Mouse (Mus musculus) hindbrain, embryonic 15.5 days (tissue): ENCODE results near the gene Dennd4b. TPM values are rescaled to one million over a fixed set of nuclear protein-coding genes. Genes with fewer than 3 reads are reported as not detected.
A peak's percentile ranks its signal among the peaks of the same experiment; 100 is the strongest.

ENCODE experiments used
- ATAC-seq: fragments of 200-750 bp; cut with Nextera tagmentation; 2 replicates; pipeline ENCODE4 v1.8.0; 2017; ENCODE audit warnings: low read depth, moderate number of reproducible peaks, moderate TSS enrichment; ENCODE audit not compliant: low FRiP score
- H3K27ac ChIP-seq: fragments of 300-500 bp; sonication (generic); replicated peaks from 2 replicates; pipeline ENCODE4 v1.5.1; 2015; ENCODE audit warnings: mild to moderate bottlenecking, inconsistent platforms
- H3K27me3 ChIP-seq: fragments of 300-500 bp; sonication (generic); 2 replicates; pipeline ENCODE4 v1.6.1; 2015; ENCODE audit warnings: control low read depth, inconsistent platforms
- H3K36me3 ChIP-seq: fragments of 300-500 bp; sonication (generic); 2 replicates; pipeline ENCODE4 v1.6.1; 2015; ENCODE audit warnings: control low read depth, inconsistent platforms
- H3K4me1 ChIP-seq: fragments of 300-500 bp; sonication (generic); replicated peaks from 2 replicates; pipeline ENCODE4 v1.6.1; 2015; ENCODE audit warnings: control low read depth, inconsistent platforms
- H3K4me2 ChIP-seq: fragments of 300-500 bp; sonication (generic); 2 replicates; pipeline ENCODE4 v1.6.1; 2015; ENCODE audit warnings: moderate library complexity, mild to moderate bottlenecking, inconsistent platforms
- H3K4me3 ChIP-seq: fragments of 300-500 bp; sonication (generic); 2 replicates; pipeline ENCODE4 v1.5.1; 2015; ENCODE audit warnings: mild to moderate bottlenecking, inconsistent platforms
- H3K9ac ChIP-seq: fragments of 300-500 bp; sonication (generic); 2 replicates; pipeline ENCODE4 v1.6.1; 2015; ENCODE audit warnings: inconsistent platforms
- H3K9me3 ChIP-seq: fragments of 300-500 bp; sonication (generic); 2 replicates; pipeline ENCODE4 v1.6.1; 2016; ENCODE audit warnings: control low read depth, inconsistent platforms
- WGBS: fragments of 180-500 bp; shearing (Covaris S2); methylation state at CpG from one replicate; pipeline ENCODE4 v1.1.7; 2015; 5-methylcytosine and 5-hydroxymethylcytosine counted together
- polyA plus RNA-seq: library from polyadenylated mRNA; unstranded; fragments of >200 nt; fragmentation: Nextera tagmentation; extraction: Ambion mirVana; gene quantifications from 2 replicates; pipeline ENCODE4 v1.2.1, GENCODE M21; 2015

Dennd4b gene
- polyA plus RNA-seq = 7.7 and 8.8 TPM in 2 replicates

GRCm38 (mm10) chr3:90265034-90265931 is at the start of gene Dennd4b:
TSS of gene Dennd4b (plus strand) at chr3:90265185.
- Histone ChIP-seq H3K4me3 (peak within 1 kb of the TSS; percentile 90), H3K36me3 (peaks cover 33% of the 10 kb centered on the region), H3K4me1 (peaks cover 15% of the 10 kb centered on the region), H3K9me3 (no peaks in the 10 kb centered on the region), H3K9ac (peak within 1 kb of the TSS; percentile 90), H3K27me3 (no peaks in the 10 kb centered on the region), H3K4me2 (peak within 1 kb of the TSS; percentile 90), H3K27ac (peak within 1 kb of the TSS; percentile 98)
- peak; percentile 85 for ATAC-seq
- WGBS = under 1% methylated on average over 68 of the region's 87 CpGs

GRCm38 (mm10) chr3:90215825-90216380 is 49.1 kb upstream of the Dennd4b start:
- H3K4me2 ChIP-seq = no peak overlapping the region
- no peak for ATAC-seq
- H3K36me3 ChIP-seq = peaks cover 13% of the 10 kb centered on the region
- WGBS = 42% methylated on average over 1 of the region's 1 CpGs
- H3K27me3 ChIP-seq = no peaks in the 10 kb centered on the region
- H3K4me1 ChIP-seq = peaks cover 39% of the 10 kb centered on the region
- H3K27ac ChIP-seq = no peak overlapping the region
- no peak overlapping the region for H3K9ac ChIP-seq
- no peak overlapping the region for H3K4me3 ChIP-seq
- no peaks in the 10 kb centered on the region for H3K9me3 ChIP-seq

- Histone ChIP-seq H3K9ac (0 out of 2 replicates have a peak overlapping the region, but pooled peaks have one; percentile 14), H3K36me3 (no peaks in the 10 kb centered on the region), H3K27ac (peak overlapping the region; percentile 77), H3K4me1 (peaks cover 16% of the 10 kb centered on the region), H3K9me3 (no peaks in the 10 kb centered on the region), H3K4me2 (peak overlapping the region; percentile 64), H3K4me3 (peak overlapping the region; percentile 37), H3K27me3 (no peaks in the 10 kb centered on the region)
- no peak for ATAC-seq
- 14% methylated on average over 6 of the region's 6 CpGs for WGBS
Observed at GRCm38 (mm10) chr3:90220088-90220487, 44.9 kb upstream of the Dennd4b start.

GRCm38 (mm10) chr3:90220531-90220951 is 44.4 kb upstream of the Dennd4b start:
- H3K9ac ChIP-seq = peak overlapping the region; percentile 14
- peaks cover 16% of the 10 kb centered on the region for H3K4me1 ChIP-seq
- H3K27ac ChIP-seq = peak overlapping the region; percentile 77
- H3K4me2 ChIP-seq = peak overlapping the region; percentile 64
- no peaks in the 10 kb centered on the region for H3K9me3 ChIP-seq
- peak; percentile 68 for ATAC-seq
- no peaks in the 10 kb centered on the region for H3K27me3 ChIP-seq
- H3K4me3 ChIP-seq = peak overlapping the region; percentile 37
- under 1% methylated on average over 18 of the region's 20 CpGs for WGBS
- no peaks in the 10 kb centered on the region for H3K36me3 ChIP-seq

GRCm38 (mm10) chr3:90221123-90221522 is 43.9 kb upstream of the Dennd4b start:
- Histone ChIP-seq H3K9me3 (no peaks in the 10 kb centered on the region), H3K9ac (0 out of 2 replicates have a peak overlapping the region, but pooled peaks have one; percentile 6), H3K36me3 (no peaks in the 10 kb centered on the region), H3K4me1 (peaks cover 16% of the 10 kb centered on the region), H3K4me2 (peak overlapping the region; percentile 64), H3K27ac (no peak overlapping the region), H3K4me3 (peak overlapping the region; percentile 37), H3K27me3 (no peaks in the 10 kb centered on the region)
- 30% methylated on average over 5 of the region's 5 CpGs for WGBS
- no peak for ATAC-seq

- Histone ChIP-seq H3K27me3 (no peaks in the 10 kb centered on the region), H3K27ac (no peak overlapping the region), H3K4me1 (peaks cover 16% of the 10 kb centered on the region), H3K9ac (no peak overlapping the region), H3K9me3 (no peaks in the 10 kb centered on the region), H3K4me2 (no peak overlapping the region), H3K36me3 (no peaks in the 10 kb centered on the region), H3K4me3 (no peak overlapping the region)
- WGBS = 94% methylated on average over 4 of the region's 4 CpGs
- no peak for ATAC-seq
Observed at GRCm38 (mm10) chr3:90222455-90222854, 42.5 kb upstream of the Dennd4b start.

- H3K9me3 ChIP-seq = no peaks in the 10 kb centered on the region
- H3K4me1 ChIP-seq = peaks cover 16% of the 10 kb centered on the region
- H3K27me3 ChIP-seq = no peaks in the 10 kb centered on the region
- no peaks in the 10 kb centered on the region for H3K36me3 ChIP-seq
- WGBS = 84% methylated on average over 3 of the region's 3 CpGs
- H3K4me3 ChIP-seq = no peak overlapping the region
- ATAC-seq = no peak
- H3K4me2 ChIP-seq = no peak overlapping the region
- no peak overlapping the region for H3K9ac ChIP-seq
- no peak overlapping the region for H3K27ac ChIP-seq
Observed at GRCm38 (mm10) chr3:90222941-90223340, 42.0 kb upstream of the Dennd4b start.

GRCm38 (mm10) chr3:90224331-90224730 is 40.7 kb upstream of the Dennd4b start:
- H3K36me3 ChIP-seq = no peaks in the 10 kb centered on the region
- no peak overlapping the region for H3K4me2 ChIP-seq
- no peak overlapping the region for H3K4me3 ChIP-seq
- H3K27ac ChIP-seq = no peak overlapping the region
- H3K27me3 ChIP-seq = no peaks in the 10 kb centered on the region
- no peak for ATAC-seq
- no peaks in the 10 kb centered on the region for H3K9me3 ChIP-seq
- peaks cover 16% of the 10 kb centered on the region for H3K4me1 ChIP-seq
- H3K9ac ChIP-seq = no peak overlapping the region
- 82% methylated on average over 10 of the region's 10 CpGs for WGBS

- Histone ChIP-seq H3K9me3 (no peaks in the 10 kb centered on the region), H3K4me1 (peaks cover 15% of the 10 kb centered on the region), H3K9ac (peak overlapping the region; percentile 51), H3K27me3 (no peaks in the 10 kb centered on the region), H3K27ac (peak overlapping the region; percentile 71), H3K4me3 (peak overlapping the region; percentile 78), H3K4me2 (peak overlapping the region; percentile 80), H3K36me3 (peaks cover 16% of the 10 kb centered on the region)
- no peak for ATAC-seq
- 18% methylated on average over 8 of the region's 8 CpGs for WGBS
Observed at GRCm38 (mm10) chr3:90231075-90231474, 33.9 kb upstream of the Dennd4b start.

- H3K4me1 ChIP-seq = peaks cover 15% of the 10 kb centered on the region
- no peaks in the 10 kb centered on the region for H3K27me3 ChIP-seq
- peak within 1 kb of the TSS; percentile 85 for H3K27ac ChIP-seq
- H3K36me3 ChIP-seq = peaks cover 16% of the 10 kb centered on the region
- peak; percentile 98 for ATAC-seq
- under 1% methylated on average over 61 of the region's 61 CpGs for WGBS
- H3K9ac ChIP-seq = peak within 1 kb of the TSS; percentile 69
- peak within 1 kb of the TSS; percentile 78 for H3K4me3 ChIP-seq
- H3K9me3 ChIP-seq = no peaks in the 10 kb centered on the region
- peak within 1 kb of the TSS; percentile 80 for H3K4me2 ChIP-seq
Observed at GRCm38 (mm10) chr3:90231507-90232333, 33.3 kb upstream of the Dennd4b start, which contains the start of gene Jtb. TSS of gene Jtb (plus strand) at chr3:90231597.

- H3K27ac ChIP-seq = no peak overlapping the region
- H3K9ac ChIP-seq = no peak overlapping the region
- no peaks in the 10 kb centered on the region for H3K9me3 ChIP-seq
- H3K4me2 ChIP-seq = no peak overlapping the region
- no peaks in the 10 kb centered on the region for H3K36me3 ChIP-seq
- WGBS = 85% methylated on average over 2 of the region's 2 CpGs
- H3K4me1 ChIP-seq = peaks cover 12% of the 10 kb centered on the region
- no peak overlapping the region for H3K4me3 ChIP-seq
- H3K27me3 ChIP-seq = no peaks in the 10 kb centered on the region
- 0 out of 2 replicates have a peak, but pooled peaks have one; percentile 6 for ATAC-seq
Observed at GRCm38 (mm10) chr3:90241251-90241650, 23.7 kb upstream of the Dennd4b start.
